Mouse (Mus musculus) layer of hippocampus, postnatal 10 days (tissue): ENCODE measurements around the gene Coq9. TPM values are rescaled to one million over a fixed set of nuclear protein-coding genes. Genes with fewer than 3 reads are reported as not detected.
A peak's percentile ranks its signal among the peaks of the same experiment; 100 is the strongest.

Experiments
- DNase-seq, 2 experiments: peaks; one replicate each; pipeline ENCODE4 v3.0.0; 2021; ENCODE audit warnings: low spot score in 2 of 2
- long read RNA-seq: library from polyadenylated mRNA; stranded (forward); transcript quantifications from one replicate; pipeline ENCODE4 v2.0.0, GENCODE M21; 2023
- total RNA-seq, 2 experiments: library from RNA; stranded (reverse); gene quantifications; 2 replicates each; pipeline ENCODE4 v1.2.3; 2021

Gene Coq9
- 10 to 100 TPM; 66.3 to 76.9 TPM for total RNA-seq
- long read RNA-seq, transcript Coq9-201 (9 exons, 1,789 nt): major isoform, 41 of 66 reads
- long read RNA-seq, transcript Coq9-208 (2 exons, 368 nt): minor isoform, 13 of 66 reads
- long read RNA-seq, partial matches to known transcripts: 7 of 66 reads
- long read RNA-seq, other reads (novel, unspliced or antisense): 3 of 66 reads

GRCm38 (mm10) chr8:94837662-94838574, at the start of gene Coq9, which contains the start of gene Ciapin1:
Coq9 (plus strand) TSS chr8:94838321.
Ciapin1 (minus strand) TSS chr8:94838358.
- DNase-seq: peak; percentile 92 to 95

GRCm38 (mm10) chr8:94789256-94789955, 48.7 kb upstream of the Coq9 start:
- no peak for DNase-seq

GRCm38 (mm10) chr8:94794368-94794767, 43.8 kb upstream of the Coq9 start:
- no peak for DNase-seq

- DNase-seq: no peak
Measured at GRCm38 (mm10) chr8:94794782-94795181, 43.3 kb upstream of the Coq9 start.

- DNase-seq: peak; percentile 45 to 51
Measured at GRCm38 (mm10) chr8:94800278-94800968, 37.7 kb upstream of the Coq9 start.

- DNase-seq: peak in 1 of 2 experiments; percentile 53
Measured at GRCm38 (mm10) chr8:94801293-94802095, 36.6 kb upstream of the Coq9 start.

- no peak for DNase-seq
Measured at GRCm38 (mm10) chr8:94802375-94802774, 35.7 kb upstream of the Coq9 start.

- DNase-seq: no peak
Measured at GRCm38 (mm10) chr8:94803551-94803950, 34.6 kb upstream of the Coq9 start.

- DNase-seq: no peak
Measured at GRCm38 (mm10) chr8:94804546-94805340, 33.4 kb upstream of the Coq9 start.

GRCm38 (mm10) chr8:94805811-94806210, 32.3 kb upstream of the Coq9 start:
- DNase-seq: no peak

GRCm38 (mm10) chr8:94807506-94807905, 30.6 kb upstream of the Coq9 start:
- DNase-seq: no peak

- DNase-seq: no peak
Measured at GRCm38 (mm10) chr8:94808372-94808771, 29.7 kb upstream of the Coq9 start.

GRCm38 (mm10) chr8:94810153-94810552, 28.0 kb upstream of the Coq9 start, which contains the start of gene Ccl17:
Ccl17 (plus strand) TSS chr8:94810453.
- no peak for DNase-seq

GRCm38 (mm10) chr8:94810855-94811254, 27.3 kb upstream of the Coq9 start:
- no peak for DNase-seq

GRCm38 (mm10) chr8:94811654-94812053, 26.5 kb upstream of the Coq9 start:
- DNase-seq: no peak

- DNase-seq: peak; percentile 93
Measured at GRCm38 (mm10) chr8:94812645-94813098, 25.4 kb upstream of the Coq9 start.

GRCm38 (mm10) chr8:94814556-94814955, 23.6 kb upstream of the Coq9 start:
- DNase-seq: peak in 1 of 2 experiments; percentile 50

- DNase-seq: no peak
Measured at GRCm38 (mm10) chr8:94817933-94818332, 20.2 kb upstream of the Coq9 start.

GRCm38 (mm10) chr8:94819671-94820179, 18.4 kb upstream of the Coq9 start:
- no peak for DNase-seq
